In genomic region chr12:70975406-70975805, GRCm38 (mm10) we compare ENCODE assay signal across 7 mouse cellular contexts. TPM values are rescaled to one million over a fixed set of nuclear protein-coding genes. Genes with fewer than 3 reads are reported as not detected.
DNase-seq lines count a peak whose midpoint lies in the region; ATAC-seq and TF ChIP-seq lines count a peak whose summit lies in the region.

No protein-coding gene starts in this region.

- H3K27ac ChIP-seq in lung, postnatal 0 days (ENCODE audit: low read length), result peak overlapping the region; percentile 99
- peak overlapping the region; percentile 97 for H3K27ac ChIP-seq in hindbrain, embryonic 15.5 days (replicated peaks)
- peak overlapping the region; percentile 98 for H3K27ac ChIP-seq in midbrain, postnatal 0 days (ENCODE audit: low read depth, low read length)

- TF ChIP-seq CTCF in lung, postnatal 0 days (IDR thresholded peaks at IDR 0.05), result no peak
- TF ChIP-seq CTCF in midbrain, postnatal 0 days (IDR thresholded peaks at IDR 0.05), result no peak

- 0 out of 2 replicates have a peak, but pooled peaks cover 5% of the 10 kb centered on the region for H3K4me1 ChIP-seq in lung, postnatal 0 days (ENCODE audit: insufficient read depth, low read depth, low read length)
- H3K4me1 ChIP-seq in hindbrain, embryonic 15.5 days (replicated peaks), result peaks cover 14% of the 10 kb centered on the region
- H3K4me1 ChIP-seq in midbrain, postnatal 0 days (ENCODE audit: insufficient read depth, low read length), result 0 out of 2 replicates have a peak, but pooled peaks cover 8% of the 10 kb centered on the region

- ATAC-seq in lung, postnatal 0 days, result no peak
- ATAC-seq in hindbrain, embryonic 15.5 days (ENCODE audit: low FRiP score, low read depth), result no peak
- no peak for ATAC-seq in midbrain, postnatal 0 days (ENCODE audit: low FRiP score)

- no peaks in the 10 kb centered on the region for H3K27me3 ChIP-seq in lung, postnatal 0 days (replicated peaks; ENCODE audit: insufficient read depth, low read length)
- no peaks in the 10 kb centered on the region for H3K27me3 ChIP-seq in hindbrain, embryonic 15.5 days
- no peaks in the 10 kb centered on the region for H3K27me3 ChIP-seq in midbrain, postnatal 0 days (ENCODE audit: insufficient read depth, low read length)

- WGBS in lung, postnatal 0 days, result 18% methylated on average over 10 of the region's 10 CpGs
- 25% methylated on average over 10 of the region's 10 CpGs for WGBS in hindbrain, embryonic 15.5 days
- 30% methylated on average over 10 of the region's 10 CpGs for WGBS in midbrain, postnatal 0 days

- H3K36me3 ChIP-seq in lung, postnatal 0 days (ENCODE audit: insufficient read depth, low read length), result no peaks in the 10 kb centered on the region
- peaks cover 15% of the 10 kb centered on the region for H3K36me3 ChIP-seq in hindbrain, embryonic 15.5 days
- peaks cover 9% of the 10 kb centered on the region; the same call in 1 of the 2 replicates for H3K36me3 ChIP-seq in midbrain, postnatal 0 days (ENCODE audit: insufficient read depth, low read length)

- intact Hi-C loops in gastrocnemius, postnatal 14 days (cut with DNase I; ENCODE audit: low total_unique reads), result no loop called here

- TF ChIP-seq EP300 in lung, postnatal 0 days (IDR thresholded peaks at IDR 0.05), result no peak

- peak overlapping the region; percentile 93 for H3K9ac ChIP-seq in lung, postnatal 0 days (replicated peaks; ENCODE audit: low read depth)
- peak overlapping the region; percentile 98 for H3K9ac ChIP-seq in hindbrain, embryonic 15.5 days
- peak overlapping the region; percentile 99 for H3K9ac ChIP-seq in midbrain, postnatal 0 days (replicated peaks; ENCODE audit: low read length, poor library complexity, severe bottlenecking)

- peak overlapping the region; percentile 76 for H3K4me3 ChIP-seq in lung, postnatal 0 days (ENCODE audit: low read depth, low read length)
- H3K4me3 ChIP-seq in hindbrain, embryonic 15.5 days, result peak overlapping the region; percentile 95
- peak overlapping the region; percentile 98 for H3K4me3 ChIP-seq in midbrain, postnatal 0 days (ENCODE audit: low read depth, low read length)

- DNase-seq in lung, postnatal 0 days (ENCODE audit: low spot score), result no peak
- no peak for DNase-seq in lung, postnatal 36 days
- peak; percentile 55 for DNase-seq in embryo, embryonic 10.5 days (ENCODE audit: low spot score)
- no peak for DNase-seq in midbrain, postnatal 0 days (ENCODE audit: low spot score)
- no peak for DNase-seq in layer of hippocampus, adult 11-12 months (ENCODE audit: low spot score)
- no peak for DNase-seq in gastrocnemius, postnatal 14 days

- H3K9me3 ChIP-seq in lung, postnatal 0 days (ENCODE audit: low read length), result no peaks in the 10 kb centered on the region
- no peaks in the 10 kb centered on the region for H3K9me3 ChIP-seq in hindbrain, embryonic 15.5 days
- H3K9me3 ChIP-seq in midbrain, postnatal 0 days (ENCODE audit: low read length), result no peaks in the 10 kb centered on the region

- H3K4me2 ChIP-seq in lung, postnatal 0 days (replicated peaks; ENCODE audit: low read depth, low read length), result peak overlapping the region; percentile 50
- peak overlapping the region; percentile 83 for H3K4me2 ChIP-seq in hindbrain, embryonic 15.5 days
- H3K4me2 ChIP-seq in midbrain, postnatal 0 days (ENCODE audit: low read depth, low read length, poor library complexity, severe bottlenecking), result peak overlapping the region; percentile 53

RNA-seq across cellular contexts. Expression of gene Psma3, which starts 1.0 kb away (rescaled TPM):
- 375 and 418 TPM in 2 replicates for polyA plus RNA-seq in lung, postnatal 0 days (2015; fragmentation: Nextera tagmentation; extraction: Ambion mirVana)
- polyA plus RNA-seq in hindbrain, embryonic 15.5 days (2015; fragmentation: Nextera tagmentation; extraction: Ambion mirVana), result 492 and 509 TPM in 2 replicates
- total RNA-seq in midbrain, postnatal 0 days (2014; rRNA removed), result 116 and 131 TPM in 2 replicates
- polyA plus RNA-seq in midbrain, postnatal 0 days (2015; fragmentation: Nextera tagmentation; extraction: Ambion mirVana), result 505 and 509 TPM in 2 replicates
- total RNA-seq in gastrocnemius, postnatal 14 days (2021), result 100 to 1,000 TPM; 381 to 435 TPM

RNA-seq across cellular contexts. Expression of gene Actr10, which starts 37.7 kb away (rescaled TPM):
- polyA plus RNA-seq in lung, postnatal 0 days (2015; fragmentation: Nextera tagmentation; extraction: Ambion mirVana), result 192 and 206 TPM in 2 replicates
- 174 and 180 TPM in 2 replicates for polyA plus RNA-seq in hindbrain, embryonic 15.5 days (2015; fragmentation: Nextera tagmentation; extraction: Ambion mirVana)
- 132 and 144 TPM in 2 replicates for total RNA-seq in midbrain, postnatal 0 days (2014; rRNA removed)
- 164 and 171 TPM in 2 replicates for polyA plus RNA-seq in midbrain, postnatal 0 days (2015; fragmentation: Nextera tagmentation; extraction: Ambion mirVana)
- 100 to 1,000 TPM; 106 to 107 TPM for total RNA-seq in gastrocnemius, postnatal 14 days (2021)

RNA-seq across cellular contexts. Expression of gene Arid4a, which starts 40.4 kb away (rescaled TPM):
- polyA plus RNA-seq in lung, postnatal 0 days (2015; fragmentation: Nextera tagmentation; extraction: Ambion mirVana), result 42.9 and 45.1 TPM in 2 replicates
- polyA plus RNA-seq in hindbrain, embryonic 15.5 days (2015; fragmentation: Nextera tagmentation; extraction: Ambion mirVana), result 40.1 and 43.1 TPM in 2 replicates
- total RNA-seq in midbrain, postnatal 0 days (2014; rRNA removed), result 11.0 and 11.1 TPM in 2 replicates
- polyA plus RNA-seq in midbrain, postnatal 0 days (2015; fragmentation: Nextera tagmentation; extraction: Ambion mirVana), result 40.0 and 43.4 TPM in 2 replicates
- 1 to 10 TPM; 8.4 to 8.5 TPM for total RNA-seq in gastrocnemius, postnatal 14 days (2021)
